Mouse (Mus musculus) mouse embryonic stem cell (cell line): ENCODE results near the gene Abcf3.

Experiments used
- in situ Hi-C, 2 experiments: fragments of 300-500 bp; cut with MboI; formaldehyde crosslinking; loops; 1 replicate in 1 of 2; 3 replicates in 1 of 2; pipeline ENCODE4 v1.14.3; 2019 to 2020; ENCODE audit warnings: low sequenced_read_pairs in 2 of 2, low pct_unique_long_range_greater_than_20kb in 1 of 2, mixed read lengths in 1 of 2; ENCODE audit not compliant: unreplicated experiment in 1 of 2

Gene Abcf3

GRCm38 (mm10) chr16:20600511-20600910 is 52.1 kb downstream of the Abcf3 start:
- in situ Hi-C loops, result no loop called here

GRCm38 (mm10) chr16:20604705-20605104 is 56.3 kb downstream of the Abcf3 start:
- in situ Hi-C loops, result no loop called here

GRCm38 (mm10) chr16:20610501-20611356 is 62.4 kb downstream of the Abcf3 start:
- in situ Hi-C loops, result no loop called here
